Mouse (Mus musculus): ENCODE data around the gene Ifnk. TPM values are rescaled to one million over a fixed set of nuclear protein-coding genes. Genes with fewer than 3 reads are reported as not detected.

Gene Ifnk
- polyA plus RNA-seq (2015; fragmentation: Nextera tagmentation; extraction: Ambion mirVana): 0.14 and 0.27 TPM in 2 replicates

DNA sequence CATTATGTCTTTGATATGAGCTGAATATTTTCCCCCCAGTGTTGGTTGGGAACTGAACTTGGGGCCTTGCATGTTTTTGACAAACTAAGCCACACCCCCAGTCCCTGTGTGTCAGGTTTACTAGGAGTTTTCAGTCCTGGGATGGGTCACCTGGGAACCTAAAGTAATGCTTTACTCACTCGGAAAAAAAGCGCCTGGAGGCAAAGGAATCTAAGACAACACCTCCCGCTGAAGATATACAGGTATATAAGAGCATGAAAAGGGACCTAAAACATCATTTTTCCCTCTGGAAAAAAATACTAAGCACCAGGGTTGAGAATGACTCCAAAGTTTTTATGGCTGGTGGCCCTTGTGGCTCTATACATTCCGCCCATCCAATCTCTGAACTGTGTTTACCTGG, at the start of gene Ifnk:
Gene Ifnk (plus strand): TSS at position 301 of the 400 bp plus-strand sequence.
- Histone ChIP-seq H3K4me2 (ENCODE audit: low read depth, low read length) (no peak within 1 kb of the TSS), H3K9me3 (replicated peaks; ENCODE audit: control insufficient read depth, low read length) (no peaks in the 10 kb centered on the region), H3K36me3 (ENCODE audit: control insufficient read depth, insufficient read depth) (no peaks in the 10 kb centered on the region), H3K27me3 (ENCODE audit: control insufficient read depth, insufficient read depth, low read depth, low read length) (no peaks in the 10 kb centered on the region), H3K4me1 (ENCODE audit: control insufficient read depth, low read depth, low read length) (peaks cover 4% of the 10 kb centered on the region; the same call in 1 of the 2 replicates), H3K9ac (ENCODE audit: low read depth, low read length) (no peak within 1 kb of the TSS), H3K4me3 (ENCODE audit: low read depth, low read length) (no peak within 1 kb of the TSS), H3K27ac (ENCODE audit: low read length) (no peak within 1 kb of the TSS)
- ATAC-seq (ENCODE audit: low read depth): no peak
- WGBS (ENCODE audit: insufficient replicate concordance): 75% methylated on average over 4 of the region's 4 CpGs

GRCm38 (mm10) chr4:35105115-35105773, 46.6 kb upstream of the Ifnk start:
- no peaks in the 10 kb centered on the region for H3K9me3 ChIP-seq (replicated peaks; ENCODE audit: control insufficient read depth, low read length)
- no peak overlapping the region for H3K4me3 ChIP-seq (ENCODE audit: low read depth, low read length)
- no peak overlapping the region for H3K9ac ChIP-seq (ENCODE audit: low read depth, low read length)
- H3K27me3 ChIP-seq (ENCODE audit: control insufficient read depth, insufficient read depth, low read depth, low read length): no peaks in the 10 kb centered on the region
- no peaks in the 10 kb centered on the region for H3K36me3 ChIP-seq (ENCODE audit: control insufficient read depth, insufficient read depth)
- peaks cover 4% of the 10 kb centered on the region for H3K4me1 ChIP-seq (ENCODE audit: control insufficient read depth, low read depth, low read length)
- no peak overlapping the region for H3K4me2 ChIP-seq (ENCODE audit: low read depth, low read length)
- H3K27ac ChIP-seq (ENCODE audit: low read length): no peak overlapping the region
- ATAC-seq (ENCODE audit: low read depth): no peak
- WGBS (ENCODE audit: insufficient replicate concordance): 58% methylated on average over 14 of the region's 14 CpGs

GRCm38 (mm10) chr4:35112452-35112851, 39.4 kb upstream of the Ifnk start:
- Histone ChIP-seq H3K9me3 (replicated peaks; ENCODE audit: control insufficient read depth, low read length) (no peaks in the 10 kb centered on the region), H3K9ac (ENCODE audit: low read depth, low read length) (no peak overlapping the region), H3K4me1 (ENCODE audit: control insufficient read depth, low read depth, low read length) (no peaks in the 10 kb centered on the region), H3K4me2 (ENCODE audit: low read depth, low read length) (no peak overlapping the region), H3K27ac (ENCODE audit: low read length) (no peak overlapping the region), H3K4me3 (ENCODE audit: low read depth, low read length) (no peak overlapping the region), H3K27me3 (ENCODE audit: control insufficient read depth, insufficient read depth, low read depth, low read length) (no peaks in the 10 kb centered on the region), H3K36me3 (ENCODE audit: control insufficient read depth, insufficient read depth) (no peaks in the 10 kb centered on the region)
- no peak for ATAC-seq (ENCODE audit: low read depth)
- 79% methylated on average over 4 of the region's 4 CpGs for whole genome bisulfite sequencing (ENCODE audit: insufficient replicate concordance)

GRCm38 (mm10) chr4:35113516-35114248, 38.2 kb upstream of the Ifnk start:
- Histone ChIP-seq H3K9me3 (replicated peaks; ENCODE audit: control insufficient read depth, low read length) (no peaks in the 10 kb centered on the region), H3K9ac (ENCODE audit: low read depth, low read length) (no peak overlapping the region), H3K4me3 (ENCODE audit: low read depth, low read length) (no peak overlapping the region), H3K4me2 (ENCODE audit: low read depth, low read length) (no peak overlapping the region), H3K4me1 (ENCODE audit: control insufficient read depth, low read depth, low read length) (no peaks in the 10 kb centered on the region), H3K36me3 (ENCODE audit: control insufficient read depth, insufficient read depth) (no peaks in the 10 kb centered on the region), H3K27ac (ENCODE audit: low read length) (peak overlapping the region; percentile 57; the same call in 1 of the 2 replicates), H3K27me3 (ENCODE audit: control insufficient read depth, insufficient read depth, low read depth, low read length) (no peaks in the 10 kb centered on the region)
- peak; percentile 70 for ATAC-seq (ENCODE audit: low read depth)
- 62% methylated on average over 13 of the region's 13 CpGs for WGBS (ENCODE audit: insufficient replicate concordance)

GRCm38 (mm10) chr4:35114950-35115349, 36.9 kb upstream of the Ifnk start:
- Histone ChIP-seq H3K4me2 (ENCODE audit: low read depth, low read length) (no peak overlapping the region), H3K27ac (ENCODE audit: low read length) (no peak overlapping the region), H3K4me1 (ENCODE audit: control insufficient read depth, low read depth, low read length) (no peaks in the 10 kb centered on the region), H3K9ac (ENCODE audit: low read depth, low read length) (no peak overlapping the region), H3K4me3 (ENCODE audit: low read depth, low read length) (no peak overlapping the region), H3K36me3 (ENCODE audit: control insufficient read depth, insufficient read depth) (no peaks in the 10 kb centered on the region), H3K9me3 (replicated peaks; ENCODE audit: control insufficient read depth, low read length) (no peaks in the 10 kb centered on the region), H3K27me3 (ENCODE audit: control insufficient read depth, insufficient read depth, low read depth, low read length) (no peaks in the 10 kb centered on the region)
- WGBS (ENCODE audit: insufficient replicate concordance): 59% methylated on average over 2 of the region's 2 CpGs
- ATAC-seq (ENCODE audit: low read depth): no peak

GRCm38 (mm10) chr4:35115933-35116332, 35.9 kb upstream of the Ifnk start:
- Histone ChIP-seq H3K4me3 (ENCODE audit: low read depth, low read length) (no peak overlapping the region), H3K36me3 (ENCODE audit: control insufficient read depth, insufficient read depth) (no peaks in the 10 kb centered on the region), H3K9ac (ENCODE audit: low read depth, low read length) (no peak overlapping the region), H3K27ac (ENCODE audit: low read length) (no peak overlapping the region), H3K4me2 (ENCODE audit: low read depth, low read length) (no peak overlapping the region), H3K4me1 (ENCODE audit: control insufficient read depth, low read depth, low read length) (peaks cover under 1% of the 10 kb centered on the region; the same call in 1 of the 2 replicates), H3K9me3 (replicated peaks; ENCODE audit: control insufficient read depth, low read length) (no peaks in the 10 kb centered on the region), H3K27me3 (ENCODE audit: control insufficient read depth, insufficient read depth, low read depth, low read length) (no peaks in the 10 kb centered on the region)
- no peak for ATAC-seq (ENCODE audit: low read depth)
- WGBS (ENCODE audit: insufficient replicate concordance): 63% methylated on average over 6 of the region's 6 CpGs

- 47% methylated on average over 3 of the region's 3 CpGs for WGBS (ENCODE audit: insufficient replicate concordance)
These were observed 34.7 kb upstream of the Ifnk start for GRCm38 (mm10) chr4:35117144-35117543.

GRCm38 (mm10) chr4:35118851-35119250, 33.0 kb upstream of the Ifnk start:
- no peaks in the 10 kb centered on the region for H3K36me3 ChIP-seq (ENCODE audit: control insufficient read depth, insufficient read depth)
- 42% methylated on average over 2 of the region's 2 CpGs for WGBS (ENCODE audit: insufficient replicate concordance)
- H3K9me3 ChIP-seq (replicated peaks; ENCODE audit: control insufficient read depth, low read length): no peaks in the 10 kb centered on the region
- ATAC-seq (ENCODE audit: low read depth): no peak
- no peak overlapping the region for H3K27ac ChIP-seq (ENCODE audit: low read length)
- peaks cover 2% of the 10 kb centered on the region; the same call in 1 of the 2 replicates for H3K4me1 ChIP-seq (ENCODE audit: control insufficient read depth, low read depth, low read length)
- no peak overlapping the region for H3K9ac ChIP-seq (ENCODE audit: low read depth, low read length)
- H3K4me2 ChIP-seq (ENCODE audit: low read depth, low read length): no peak overlapping the region
- H3K4me3 ChIP-seq (ENCODE audit: low read depth, low read length): no peak overlapping the region
- H3K27me3 ChIP-seq (ENCODE audit: control insufficient read depth, insufficient read depth, low read depth, low read length): no peaks in the 10 kb centered on the region

More at GRCm38 (mm10) chr4:35117144-35117543, 34.7 kb upstream of the Ifnk start:
- no peak overlapping the region for H3K4me3 ChIP-seq (ENCODE audit: low read depth, low read length)
- no peak for ATAC-seq (ENCODE audit: low read depth)
- no peak overlapping the region for H3K9ac ChIP-seq (ENCODE audit: low read depth, low read length)
- no peak overlapping the region for H3K27ac ChIP-seq (ENCODE audit: low read length)
- H3K9me3 ChIP-seq (replicated peaks; ENCODE audit: control insufficient read depth, low read length): no peaks in the 10 kb centered on the region
- no peaks in the 10 kb centered on the region for H3K36me3 ChIP-seq (ENCODE audit: control insufficient read depth, insufficient read depth)
- H3K27me3 ChIP-seq (ENCODE audit: control insufficient read depth, insufficient read depth, low read depth, low read length): no peaks in the 10 kb centered on the region
- H3K4me1 ChIP-seq (ENCODE audit: control insufficient read depth, low read depth, low read length): peaks cover 2% of the 10 kb centered on the region; the same call in 1 of the 2 replicates
- no peak overlapping the region for H3K4me2 ChIP-seq (ENCODE audit: low read depth, low read length)

DNA sequence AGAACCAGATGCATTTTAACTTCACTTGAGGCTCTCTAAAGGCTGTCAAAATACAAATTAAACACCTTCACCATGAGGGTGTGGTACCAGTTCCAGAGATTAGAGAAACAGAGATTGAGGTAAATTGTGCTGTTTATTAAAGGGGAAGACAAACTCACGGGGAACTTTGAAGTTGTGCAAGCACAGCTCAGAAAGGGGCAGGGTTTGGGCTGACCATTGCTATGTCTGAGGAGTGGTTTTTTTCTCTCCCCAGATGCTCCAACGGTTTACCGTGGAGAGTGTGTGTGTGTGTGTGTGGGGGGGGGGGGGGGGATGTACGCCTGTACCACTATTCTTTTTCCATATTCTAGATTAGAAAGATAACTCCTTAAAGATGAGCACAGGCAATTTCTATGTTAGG, 31.7 kb upstream of the Ifnk start:
- Histone ChIP-seq H3K9me3 (replicated peaks; ENCODE audit: control insufficient read depth, low read length) (no peaks in the 10 kb centered on the region), H3K27me3 (ENCODE audit: control insufficient read depth, insufficient read depth, low read depth, low read length) (no peaks in the 10 kb centered on the region), H3K4me1 (ENCODE audit: control insufficient read depth, low read depth, low read length) (peaks cover 2% of the 10 kb centered on the region; the same call in 1 of the 2 replicates), H3K4me2 (ENCODE audit: low read depth, low read length) (no peak overlapping the region), H3K9ac (ENCODE audit: low read depth, low read length) (no peak overlapping the region), H3K4me3 (ENCODE audit: low read depth, low read length) (no peak overlapping the region), H3K36me3 (ENCODE audit: control insufficient read depth, insufficient read depth) (no peaks in the 10 kb centered on the region), H3K27ac (ENCODE audit: low read length) (no peak overlapping the region)
- no peak for ATAC-seq (ENCODE audit: low read depth)
- WGBS (ENCODE audit: insufficient replicate concordance): 24% methylated on average over 4 of the region's 4 CpGs
